Mouse (Mus musculus): ENCODE measurements around the gene Arg2.

The Arg2 gene

DNA sequence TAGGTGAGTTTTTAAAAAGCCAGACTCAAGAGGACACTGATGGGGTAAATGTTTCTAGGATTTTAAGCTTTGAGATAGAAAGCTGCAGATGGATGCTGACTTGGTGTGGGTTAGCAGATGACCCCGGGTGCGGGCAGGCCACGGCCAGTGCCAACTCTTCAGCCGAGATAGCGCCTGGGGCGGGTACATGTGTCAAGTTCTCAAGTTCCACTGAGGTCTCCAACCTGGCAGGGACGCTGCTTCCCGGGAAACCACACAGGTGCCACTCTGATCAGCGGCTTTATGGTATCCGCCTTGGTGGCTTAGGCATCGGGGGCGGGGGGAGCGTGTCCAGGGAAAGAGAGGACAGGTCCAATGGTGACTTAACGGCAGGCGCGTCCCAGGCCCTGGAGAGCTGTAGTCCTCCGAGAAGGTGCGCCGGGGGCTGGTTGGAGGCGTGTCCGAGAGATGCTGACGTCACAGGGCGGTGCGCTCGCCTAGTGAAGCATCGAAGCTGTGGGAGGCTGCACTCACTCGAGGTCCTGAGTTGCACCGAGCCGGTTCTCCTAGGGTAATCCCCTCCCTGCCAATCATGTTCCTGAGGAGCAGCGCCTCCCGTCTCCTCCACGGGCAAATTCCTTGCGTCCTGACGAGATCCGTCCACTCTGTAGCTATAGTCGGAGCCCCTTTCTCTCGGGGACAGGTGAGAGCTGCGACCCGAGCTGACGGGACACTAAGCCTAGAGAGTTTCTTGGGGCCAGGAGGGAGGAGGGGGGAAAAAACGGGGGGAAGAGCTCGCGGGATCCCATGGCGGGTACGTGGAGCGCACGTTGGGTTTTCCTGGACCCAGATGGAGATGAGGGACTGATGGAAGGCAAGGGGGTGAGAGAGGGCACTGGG is at the start of gene Arg2:
Gene Arg2 (plus strand): TSS at position 479 of the 879 bp plus-strand sequence.
- ChIA-PET POLR2A (interaction anchor here in 3 of 4 experiments (0.5 to 2.3 kb wide), 29 partner anchors 10 to 1035 kb away, joined by 3 to 10 read pairs (median 3); partner anchors contain the start of genes Pigh (in 1 of the 3), Plekhh1 (in 1 of the 3) and Rad51b (in 1 of the 3)), CTCF (interaction anchor here (0.6 to 2.8 kb wide), 15 partner anchors 9 to 1457 kb away, joined by 3 to 15 read pairs (median 4); partner anchors contain the start of gene Vti1b (in 1 of the 4))

- ChIA-PET CTCF (interaction anchor here (0.5 to 12.9 kb wide), 15 partner anchors 15 to 937 kb away, joined by 3 to 245 read pairs (median 4); no protein-coding TSS in a partner anchor), POLR2A (interaction anchor here (0.6 to 2.9 kb wide), 37 partner anchors 9 to 1523 kb away, joined by 3 to 24 read pairs (median 4); partner anchors contain the start of genes Actn1 (in 1 of the 4), Arg2 (in 1 of the 4), Atp6v1d (in 1 of the 4) and Eif2s1 (in 1 of the 4))
These were observed 41.3 kb upstream of the Arg2 start, which contains the start of gene Pigh for GRCm38 (mm10) chr12:79089182-79089812. TSS of gene Pigh (minus strand) at chr12:79089651.

DNA sequence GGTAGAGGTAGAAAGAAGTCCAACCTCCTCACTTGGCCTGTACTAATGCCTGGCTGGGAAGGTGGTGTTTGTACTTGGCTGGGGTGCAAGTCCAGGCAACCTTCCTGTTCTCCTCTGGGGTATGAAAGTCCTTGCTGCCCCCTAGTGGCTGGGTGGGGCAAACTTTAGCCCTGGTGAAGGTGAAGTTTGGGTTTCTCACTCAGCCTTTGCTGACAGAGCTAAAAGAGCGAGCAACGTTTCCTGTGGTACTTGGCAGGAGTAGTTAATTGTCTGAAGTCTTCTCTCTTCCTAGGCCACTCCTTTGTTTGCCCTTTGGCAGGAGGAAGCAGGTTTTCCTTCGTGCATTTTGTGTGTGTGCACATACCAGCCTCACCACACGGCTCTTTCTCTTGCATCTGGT is 38.0 kb upstream of the Arg2 start:
- CTCF ChIA-PET = interaction anchor here (0.6 to 12.9 kb wide), 14 partner anchors 32 to 181 kb away, joined by 3 to 245 read pairs (median 4); partner anchors contain the start of gene Plekhh1 (in 1 of the 4)
- POLR2A ChIA-PET = interaction anchor here in 3 of 4 experiments (0.6 to 2.2 kb wide), 8 partner anchors 32 to 1037 kb away, joined by 3 to 13 read pairs (median 4); partner anchors contain the start of genes Arg2 (in 2 of the 3) and Plekhh1 (in 1 of the 3)

DNA sequence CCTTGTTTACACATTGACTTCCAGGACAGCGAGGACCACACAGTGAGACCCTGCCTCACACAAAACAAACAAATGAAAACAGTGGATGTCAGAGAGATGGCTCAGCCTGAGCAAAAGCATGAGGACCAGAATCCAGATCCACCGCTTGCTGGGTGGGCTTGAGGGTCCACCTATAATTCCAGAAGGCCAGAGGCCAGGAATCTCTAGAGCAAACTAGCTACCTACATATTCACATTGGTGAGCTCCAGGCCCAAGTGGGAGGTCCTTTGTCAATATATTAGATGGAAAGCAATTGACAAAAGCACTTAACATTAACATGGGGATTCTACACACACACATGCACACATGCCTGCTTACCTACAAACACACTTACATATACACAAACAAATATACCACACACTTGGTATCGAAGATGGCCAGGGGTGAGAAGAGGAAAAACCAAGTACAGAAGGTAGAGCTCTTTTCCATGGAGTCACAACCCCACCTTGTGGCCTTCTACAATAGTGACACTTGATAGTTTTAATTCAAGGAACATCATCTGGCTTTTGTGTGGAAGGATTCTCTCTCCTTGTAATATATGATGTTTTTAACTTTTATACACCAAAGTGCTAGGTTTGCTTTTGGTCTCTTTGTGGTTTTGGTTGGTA is 33.3 kb upstream of the Arg2 start:
- ChIA-PET POLR2A (interaction anchor here in 3 of 4 experiments (0.6 to 2.9 kb wide), 11 partner anchors 27 to 284 kb away, joined by 3 to 26 read pairs (median 3); partner anchors contain the start of gene Plekhh1 (in 2 of the 3)), CTCF (interaction anchor here (0.6 to 12.9 kb wide), 47 partner anchors 10 to 891 kb away, joined by 3 to 245 read pairs (median 4); partner anchors contain the start of genes Arg2 (in 2 of the 4) and Plekhh1 (in 2 of the 4))

DNA sequence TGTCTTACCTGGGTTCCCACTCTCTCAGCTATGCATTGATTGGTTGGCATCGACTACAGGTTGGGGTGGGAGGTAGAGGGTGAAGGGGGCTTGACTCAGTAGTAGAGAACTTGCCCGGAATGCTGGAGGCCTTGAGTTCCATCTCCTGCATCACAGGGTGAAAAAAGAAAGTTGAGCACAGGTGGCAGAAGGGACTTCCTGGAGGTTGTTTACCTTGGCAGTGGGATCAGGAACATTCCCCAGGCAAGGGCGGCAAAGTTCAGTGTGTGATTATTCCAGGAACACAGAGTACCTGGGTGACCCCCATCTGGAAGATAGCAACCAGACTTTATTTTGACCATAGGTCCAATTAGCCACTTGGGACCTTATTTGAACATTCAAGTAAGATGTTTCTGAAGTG is 26.8 kb upstream of the Arg2 start:
- POLR2A ChIA-PET = no interaction called here

GRCm38 (mm10) chr12:79104544-79104943 is 26.0 kb upstream of the Arg2 start:
- ChIA-PET POLR2A (interaction anchor here in 1 of 4 experiments (0.6 to 0.7 kb wide), 2 partner anchors 69 to 75 kb away, joined by 3 read pairs; no protein-coding TSS in a partner anchor), CTCF (interaction anchor here (0.5 to 1.5 kb wide), 17 partner anchors 9 to 1007 kb away, joined by 3 to 9 read pairs (median 4); partner anchors contain the start of gene Pigh (in 1 of the 4))

More for the DNA sequence above, 26.8 kb upstream of the Arg2 start:
- CTCF ChIA-PET = interaction anchor here (0.8 to 1.5 kb wide), 4 partner anchors 10 to 185 kb away, joined by 3 to 6 read pairs (median 4); no protein-coding TSS in a partner anchor

- CTCF ChIA-PET = interaction anchor here in 1 of 4 experiments (0.6 to 0.7 kb wide), 2 partner anchors 649 to 773 kb away, joined by 3 to 9 read pairs; no protein-coding TSS in a partner anchor
- POLR2A ChIA-PET = interaction anchor here in 1 of 4 experiments (0.7 kb wide), 1 partner anchor 76 kb away, joined by 3 read pairs; no protein-coding TSS in a partner anchor
These were observed 25.3 kb upstream of the Arg2 start for GRCm38 (mm10) chr12:79105312-79105711.

DNA sequence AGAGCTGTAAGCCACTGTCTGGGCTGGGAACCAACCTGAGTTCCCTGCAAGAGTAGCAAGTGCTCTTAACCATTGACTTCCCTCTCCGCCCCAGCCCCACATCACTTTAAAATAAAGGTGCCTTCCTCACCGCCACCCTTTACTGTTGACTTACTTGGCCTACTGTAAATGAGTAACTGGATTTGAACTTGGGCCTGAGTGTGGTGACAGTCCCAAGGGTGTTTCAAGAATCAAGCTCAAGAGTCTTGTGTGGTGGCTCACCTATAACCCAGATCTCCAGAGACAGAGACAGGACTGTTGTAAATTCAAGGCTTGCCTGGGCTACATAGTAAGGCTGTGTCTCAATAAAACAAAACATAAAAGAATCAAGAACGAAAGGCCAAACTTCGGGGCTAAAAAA is 11.6 kb upstream of the Arg2 start:
- POLR2A ChIA-PET = interaction anchor here in 2 of 4 experiments (0.6 to 2.3 kb wide), 4 partner anchors 11 to 65 kb away, joined by 3 to 10 read pairs (median 5); partner anchors contain the start of gene Arg2 (in 2 of the 2)

GRCm38 (mm10) chr12:79122820-79123219 is 7.8 kb upstream of the Arg2 start:
- POLR2A ChIA-PET = no interaction called here
- CTCF ChIA-PET = no interaction called here

More for the DNA sequence above, 11.6 kb upstream of the Arg2 start:
- CTCF ChIA-PET = interaction anchor here in 1 of 4 experiments (0.6 kb wide), 1 partner anchor 198 kb away, joined by 3 read pairs; no protein-coding TSS in a partner anchor

DNA sequence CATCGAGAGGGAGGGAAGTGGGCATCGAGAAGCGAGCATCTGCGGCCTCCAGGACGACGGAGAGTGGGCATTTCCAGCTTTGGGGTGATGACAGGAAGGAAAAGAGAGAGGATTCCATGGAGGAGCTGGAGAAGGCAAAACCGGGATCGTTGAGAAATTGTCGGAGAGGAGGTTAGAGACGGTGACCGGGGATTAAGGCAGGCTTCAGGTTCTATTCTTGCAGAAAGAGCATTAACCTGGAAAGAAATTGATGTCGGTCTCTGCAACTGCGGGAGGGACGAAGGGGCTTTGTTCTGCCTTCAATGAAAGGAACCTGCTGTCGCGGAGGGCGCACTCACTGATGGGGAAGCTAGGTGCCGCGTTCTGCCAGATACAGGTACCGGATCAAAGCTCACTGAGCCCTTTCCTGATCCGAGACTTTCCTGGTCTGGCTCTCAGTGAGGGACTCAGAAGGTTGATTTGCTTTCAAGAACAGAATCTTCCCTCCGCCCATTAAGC is 650 bp downstream of the Arg2 start:
- POLR2A ChIA-PET = interaction anchor here in 3 of 4 experiments (0.5 to 2.3 kb wide), 29 partner anchors 10 to 1035 kb away, joined by 3 to 10 read pairs (median 3); partner anchors contain the start of genes Pigh (in 1 of the 3), Plekhh1 (in 1 of the 3), Rad51b (in 1 of the 3) and Vti1b (in 1 of the 3)
- CTCF ChIA-PET = interaction anchor here (0.6 to 2.8 kb wide), 13 partner anchors 9 to 1458 kb away, joined by 3 to 15 read pairs (median 4); partner anchors contain the start of gene Vti1b (in 1 of the 4)

- ChIA-PET CTCF (interaction anchor here (0.8 to 2.8 kb wide), 5 partner anchors 35 to 213 kb away, joined by 3 to 11 read pairs (median 5); no protein-coding TSS in a partner anchor), POLR2A (interaction anchor here in 3 of 4 experiments (0.7 to 2.3 kb wide), 15 partner anchors 10 to 982 kb away, joined by 3 to 10 read pairs (median 3); partner anchors contain the start of genes Rad51b (in 1 of the 3) and Vti1b (in 1 of the 3))
These were observed 1.3 kb downstream of the Arg2 start for GRCm38 (mm10) chr12:79131706-79132460.

- CTCF ChIA-PET = no interaction called here
- POLR2A ChIA-PET = no interaction called here
These were observed 4.1 kb downstream of the Arg2 start for GRCm38 (mm10) chr12:79134676-79135075.

GRCm38 (mm10) chr12:79135105-79135504 is 4.5 kb downstream of the Arg2 start:
- POLR2A ChIA-PET = interaction anchor here in 1 of 4 experiments (0.8 kb wide), 1 partner anchor 9 kb away, joined by 4 read pairs; no protein-coding TSS in a partner anchor
- CTCF ChIA-PET = no interaction called here

DNA sequence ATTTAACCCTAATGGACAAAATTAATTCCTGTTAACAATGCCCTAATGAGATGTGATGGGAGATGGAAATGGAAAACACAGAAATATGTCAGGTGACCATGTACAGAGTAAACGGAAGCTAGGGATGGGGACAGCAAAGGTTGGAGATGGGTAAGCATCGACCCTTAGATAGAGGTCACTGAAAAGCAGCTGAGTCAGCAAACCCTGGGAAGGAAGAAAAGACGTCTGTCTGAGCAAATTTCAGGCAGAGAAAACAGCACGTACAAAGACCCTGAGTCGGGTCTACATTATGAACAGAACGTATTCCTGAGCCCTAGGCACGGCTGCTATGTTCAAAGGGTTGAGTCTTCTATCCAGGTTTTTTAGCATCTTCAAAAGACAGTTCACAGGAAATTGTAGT is 6.4 kb downstream of the Arg2 start:
- ChIA-PET CTCF (no interaction called here), POLR2A (no interaction called here)

DNA sequence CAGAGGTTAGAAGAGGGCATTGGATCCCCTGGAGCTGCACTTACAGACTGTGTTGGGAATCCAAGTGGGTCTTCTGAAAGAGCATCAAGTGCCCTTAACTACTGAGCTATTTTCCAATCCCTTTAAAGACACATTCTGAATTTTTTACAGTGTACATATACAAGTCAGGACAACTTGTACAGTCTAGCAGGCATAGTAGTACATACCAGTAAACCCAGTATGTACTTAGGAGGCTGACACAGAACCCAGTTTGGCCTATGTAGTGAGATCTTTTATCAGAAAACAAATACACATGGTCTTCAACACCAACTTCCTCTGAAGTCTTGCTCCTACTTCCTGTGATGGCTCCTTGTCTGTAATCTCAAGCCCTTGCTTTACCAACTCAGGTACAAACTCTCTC is 8.4 kb downstream of the Arg2 start:
- ChIA-PET CTCF (no interaction called here), POLR2A (interaction anchor here in 1 of 4 experiments (1.4 kb wide), 1 partner anchor 9 kb away, joined by 5 read pairs; no protein-coding TSS in a partner anchor)

- ChIA-PET POLR2A (interaction anchor here in 1 of 4 experiments (1.4 kb wide), 1 partner anchor 9 kb away, joined by 5 read pairs; no protein-coding TSS in a partner anchor), CTCF (no interaction called here)
These were observed 8.8 kb downstream of the Arg2 start for GRCm38 (mm10) chr12:79139417-79139816.
